Mouse (Mus musculus) forebrain, embryonic 13.5 days (tissue): ENCODE data around the gene Atf2. TPM values are rescaled to one million over a fixed set of nuclear protein-coding genes. Genes with fewer than 3 reads are reported as not detected.

Source experiments
- ATAC-seq: fragments of 200-750 bp; cut with Nextera tagmentation; 2 replicates; pipeline ENCODE4 v1.8.0; 2017
- H3K27ac ChIP-seq: fragments of 300-500 bp; sonication (generic); 2 replicates; pipeline ENCODE4 v1.5.1; 2015; ENCODE audit warnings: inconsistent platforms, mild to moderate bottlenecking, moderate library complexity
- H3K27me3 ChIP-seq: fragments of 300-500 bp; sonication (generic); 2 replicates; pipeline ENCODE4 v1.6.1; 2015; ENCODE audit warnings: mild to moderate bottlenecking, inconsistent platforms
- H3K36me3 ChIP-seq: fragments of 300-500 bp; sonication (generic); 2 replicates; pipeline ENCODE4 v1.6.1; 2015; ENCODE audit warnings: mild to moderate bottlenecking, inconsistent platforms; ENCODE audit not compliant: poor library complexity, severe bottlenecking
- H3K4me1 ChIP-seq: fragments of 300-500 bp; sonication (generic); 2 replicates; pipeline ENCODE4 v1.6.1; 2015; ENCODE audit warnings: inconsistent platforms
- H3K4me2 ChIP-seq: fragments of 300-500 bp; sonication (generic); 2 replicates; pipeline ENCODE4 v1.6.1; 2015; ENCODE audit warnings: inconsistent platforms, mild to moderate bottlenecking, moderate library complexity
- H3K4me3 ChIP-seq: fragments of 300-500 bp; sonication (generic); 2 replicates; pipeline ENCODE4 v1.5.1; 2015; ENCODE audit warnings: mild to moderate bottlenecking, inconsistent platforms
- H3K9ac ChIP-seq: fragments of 300-500 bp; sonication (generic); 2 replicates; pipeline ENCODE4 v1.6.1; 2015; ENCODE audit warnings: mild to moderate bottlenecking, inconsistent platforms
- H3K9me3 ChIP-seq: fragments of 300-500 bp; sonication (generic); replicated peaks from 2 replicates; pipeline ENCODE4 v1.6.1; 2016; ENCODE audit warnings: inconsistent platforms
- WGBS: fragments of 180-500 bp; shearing (Covaris S2); methylation state at CpG from one replicate; pipeline ENCODE4 v1.1.7; 2015; 5-methylcytosine and 5-hydroxymethylcytosine counted together
- polyA plus RNA-seq: library from polyadenylated mRNA; unstranded; fragments of >200 nt; fragmentation: Nextera tagmentation; extraction: Ambion mirVana; gene quantifications from 2 replicates; pipeline ENCODE4 v1.2.1, GENCODE M21; 2015

Atf2 gene
- polyA plus RNA-seq, result 99.9 and 103 TPM in 2 replicates

- Histone ChIP-seq H3K4me2 (peak within 1 kb of the TSS; percentile 83), H3K9me3 (no peaks in the 10 kb centered on the region), H3K4me3 (peak within 1 kb of the TSS; percentile 99), H3K4me1 (peaks cover 12% of the 10 kb centered on the region), H3K27me3 (no peaks in the 10 kb centered on the region), H3K9ac (peak within 1 kb of the TSS; percentile 97), H3K36me3 (no peaks in the 10 kb centered on the region), H3K27ac (peak within 1 kb of the TSS; percentile 88)
- peak; percentile 97 for ATAC-seq
- under 1% methylated on average over 63 of the region's 63 CpGs for WGBS
These were observed at the start of gene Atf2 for GRCm38 (mm10) chr2:73892464-73893296. Atf2 (minus strand) TSS chr2:73892639.

- WGBS, result 23% methylated on average over 1 of the region's 1 CpGs
- Histone ChIP-seq H3K4me2 (no peak overlapping the region), H3K36me3 (no peaks in the 10 kb centered on the region), H3K4me1 (peaks cover 5% of the 10 kb centered on the region; the same call in 1 of the 2 replicates), H3K27me3 (no peaks in the 10 kb centered on the region), H3K27ac (no peak overlapping the region), H3K9ac (no peak overlapping the region), H3K9me3 (no peaks in the 10 kb centered on the region), H3K4me3 (no peak overlapping the region)
- ATAC-seq, result no peak
These were observed 48.8 kb upstream of the Atf2 start for GRCm38 (mm10) chr2:73941281-73941680.

GRCm38 (mm10) chr2:73940471-73940870 lies 48.0 kb upstream of the Atf2 start:
- Histone ChIP-seq H3K27ac (no peak overlapping the region), H3K27me3 (no peaks in the 10 kb centered on the region), H3K4me2 (no peak overlapping the region), H3K4me3 (no peak overlapping the region), H3K9me3 (no peaks in the 10 kb centered on the region; the same call in 1 of the 2 replicates), H3K36me3 (no peaks in the 10 kb centered on the region), H3K4me1 (peaks cover 5% of the 10 kb centered on the region; the same call in 1 of the 2 replicates), H3K9ac (no peak overlapping the region)
- WGBS, result 76% methylated on average over 7 of the region's 7 CpGs
- no peak for ATAC-seq

GRCm38 (mm10) chr2:73938896-73939295 lies 46.5 kb upstream of the Atf2 start:
- Histone ChIP-seq H3K4me3 (no peak overlapping the region), H3K4me1 (peaks cover 5% of the 10 kb centered on the region; the same call in 1 of the 2 replicates), H3K27ac (no peak overlapping the region), H3K27me3 (no peaks in the 10 kb centered on the region), H3K9me3 (no peaks in the 10 kb centered on the region; the same call in 1 of the 2 replicates), H3K9ac (no peak overlapping the region), H3K36me3 (no peaks in the 10 kb centered on the region), H3K4me2 (no peak overlapping the region)
- 82% methylated on average over 2 of the region's 2 CpGs for WGBS
- no peak for ATAC-seq

- H3K4me1 ChIP-seq, result peaks cover 14% of the 10 kb centered on the region
- H3K9ac ChIP-seq, result no peak overlapping the region
- no peak overlapping the region for H3K4me3 ChIP-seq
- no peak overlapping the region for H3K4me2 ChIP-seq
- H3K9me3 ChIP-seq, result peaks cover 6% of the 10 kb centered on the region; the same call in 1 of the 2 replicates
- H3K27me3 ChIP-seq, result 0 out of 2 replicates have a peak, but pooled peaks cover 3% of the 10 kb centered on the region
- WGBS, result 55% methylated on average over 8 of the region's 8 CpGs
- no peaks in the 10 kb centered on the region for H3K36me3 ChIP-seq
- peak overlapping the region; percentile 8; the same call in 1 of the 2 replicates for H3K27ac ChIP-seq
- ATAC-seq, result peak; percentile 80
These were observed 40.4 kb upstream of the Atf2 start for GRCm38 (mm10) chr2:73932676-73933313.

- no peak for ATAC-seq
- H3K4me2 ChIP-seq, result no peak overlapping the region
- H3K9ac ChIP-seq, result no peak overlapping the region
- H3K36me3 ChIP-seq, result no peaks in the 10 kb centered on the region
- H3K27me3 ChIP-seq, result 0 out of 2 replicates have a peak, but pooled peaks cover 4% of the 10 kb centered on the region
- H3K9me3 ChIP-seq, result 0 out of 2 replicates have a peak, but pooled peaks cover 6% of the 10 kb centered on the region
- peaks cover 12% of the 10 kb centered on the region for H3K4me1 ChIP-seq
- no peak overlapping the region for H3K27ac ChIP-seq
- no peak overlapping the region for H3K4me3 ChIP-seq
These were observed 35.3 kb upstream of the Atf2 start for GRCm38 (mm10) chr2:73927711-73928110.

GRCm38 (mm10) chr2:73925539-73925938 lies 33.1 kb upstream of the Atf2 start:
- H3K9me3 ChIP-seq, result 0 out of 2 replicates have a peak, but pooled peaks cover 6% of the 10 kb centered on the region
- no peak overlapping the region for H3K4me2 ChIP-seq
- H3K27me3 ChIP-seq, result 0 out of 2 replicates have a peak, but pooled peaks cover 4% of the 10 kb centered on the region
- no peak overlapping the region for H3K9ac ChIP-seq
- H3K4me3 ChIP-seq, result no peak overlapping the region
- no peak for ATAC-seq
- no peak overlapping the region for H3K27ac ChIP-seq
- no peaks in the 10 kb centered on the region for H3K4me1 ChIP-seq
- WGBS, result 71% methylated on average over 3 of the region's 3 CpGs
- H3K36me3 ChIP-seq, result no peaks in the 10 kb centered on the region

- H3K27me3 ChIP-seq, result 0 out of 2 replicates have a peak, but pooled peaks cover 4% of the 10 kb centered on the region
- no peak overlapping the region for H3K4me2 ChIP-seq
- ATAC-seq, result peak; percentile 83
- H3K9ac ChIP-seq, result no peak overlapping the region
- H3K4me3 ChIP-seq, result no peak overlapping the region
- 19% methylated on average over 5 of the region's 5 CpGs for WGBS
- H3K27ac ChIP-seq, result no peak overlapping the region
- H3K36me3 ChIP-seq, result no peaks in the 10 kb centered on the region
- H3K4me1 ChIP-seq, result no peaks in the 10 kb centered on the region
- 0 out of 2 replicates have a peak, but pooled peaks cover 3% of the 10 kb centered on the region for H3K9me3 ChIP-seq
These were observed 32.6 kb upstream of the Atf2 start for GRCm38 (mm10) chr2:73925089-73925488.

GRCm38 (mm10) chr2:73919642-73920041 lies 27.2 kb upstream of the Atf2 start:
- ATAC-seq, result no peak
- Histone ChIP-seq H3K27ac (no peak overlapping the region), H3K9me3 (no peaks in the 10 kb centered on the region), H3K27me3 (no peaks in the 10 kb centered on the region), H3K4me2 (no peak overlapping the region), H3K36me3 (no peaks in the 10 kb centered on the region), H3K4me1 (no peaks in the 10 kb centered on the region), H3K4me3 (no peak overlapping the region), H3K9ac (no peak overlapping the region)
- WGBS, result 75% methylated on average over 7 of the region's 7 CpGs

- peaks cover 18% of the 10 kb centered on the region for H3K4me1 ChIP-seq
- no peaks in the 10 kb centered on the region for H3K27me3 ChIP-seq
- H3K4me2 ChIP-seq, result no peak overlapping the region
- no peak overlapping the region for H3K27ac ChIP-seq
- H3K9ac ChIP-seq, result no peak overlapping the region
- 87% methylated on average over 3 of the region's 3 CpGs for WGBS
- no peak for ATAC-seq
- H3K36me3 ChIP-seq, result peaks cover 20% of the 10 kb centered on the region
- H3K9me3 ChIP-seq, result no peaks in the 10 kb centered on the region
- H3K4me3 ChIP-seq, result no peak overlapping the region
These were observed 19.8 kb upstream of the Atf2 start for GRCm38 (mm10) chr2:73912264-73912663.

- Histone ChIP-seq H3K36me3 (peaks cover 30% of the 10 kb centered on the region), H3K4me1 (peaks cover 18% of the 10 kb centered on the region), H3K27ac (peak within 1 kb of the TSS; percentile 83), H3K4me3 (peak within 1 kb of the TSS; percentile 94), H3K4me2 (peak within 1 kb of the TSS; percentile 91), H3K9me3 (no peaks in the 10 kb centered on the region), H3K27me3 (no peaks in the 10 kb centered on the region), H3K9ac (peak within 1 kb of the TSS; percentile 99)
- ATAC-seq, result peak; percentile 97
- under 1% methylated on average over 38 of the region's 38 CpGs for WGBS
These were observed 18.8 kb upstream of the Atf2 start, which contains the start of gene Atp5g3 for GRCm38 (mm10) chr2:73911175-73911700. Atp5g3 (minus strand) TSS chr2:73911326.
